Mouse (Mus musculus) heart, postnatal 0 days (tissue): Measurements from ENCODE around the gene Dph3. TPM values are rescaled to one million over a fixed set of nuclear protein-coding genes. Genes with fewer than 3 reads are reported as not detected.
"Not testable (repeated sequence)": the region's sequence is repeated elsewhere in the genome, so short reads cannot be mapped to it uniquely, and the experiment has no call there.

Experiments used
- ATAC-seq: fragments of 200-750 bp; cut with Nextera tagmentation; 2 replicates; pipeline ENCODE4 v1.8.0; 2017; ENCODE audit warnings: low read depth, moderate number of reproducible peaks, moderate library complexity; ENCODE audit not compliant: insufficient read depth
- DNase-seq: peaks from one replicate; pipeline ENCODE4 v3.0.0-alpha.2; 2016; ENCODE audit warnings: low spot score
- H3K27ac ChIP-seq: fragments of 300-500 bp; sonication (generic); 2 replicates; pipeline ENCODE4 v1.5.1; 2014; ENCODE audit warnings: low read depth, mild to moderate bottlenecking
- H3K27me3 ChIP-seq: fragments of 300-500 bp; sonication (generic); 2 replicates; pipeline ENCODE4 v1.6.1; 2014; ENCODE audit warnings: low read length, mixed read lengths; ENCODE audit not compliant: control insufficient read depth, insufficient read depth
- H3K36me3 ChIP-seq: fragments of 300-500 bp; sonication (generic); replicated peaks from 2 replicates; pipeline ENCODE4 v1.6.1; 2014; ENCODE audit warnings: low read length, mixed read lengths; ENCODE audit not compliant: control insufficient read depth, insufficient read depth
- H3K4me1 ChIP-seq: fragments of 300-500 bp; sonication (generic); 2 replicates; pipeline ENCODE4 v1.6.1; 2014; ENCODE audit warnings: antibody characterized with exemption; ENCODE audit not compliant: control insufficient read depth, insufficient read depth
- H3K4me2 ChIP-seq: fragments of 300-500 bp; sonication (generic); 2 replicates; pipeline ENCODE4 v1.6.1; 2014; ENCODE audit warnings: low read depth, mild to moderate bottlenecking, low read length, moderate library complexity
- H3K4me3 ChIP-seq: fragments of 300-500 bp; sonication (generic); 2 replicates; pipeline ENCODE4 v1.5.1; 2014; ENCODE audit warnings: low read depth, low read length
- H3K9ac ChIP-seq: fragments of 300-500 bp; sonication (generic); replicated peaks from 2 replicates; pipeline ENCODE4 v1.6.1; 2014; ENCODE audit warnings: low read depth, low read length, mixed read lengths
- H3K9me3 ChIP-seq: fragments of 300-500 bp; sonication (generic); replicated peaks from 2 replicates; pipeline ENCODE4 v1.6.1; 2016; ENCODE audit warnings: low read length; ENCODE audit not compliant: control insufficient read depth
- CTCF ChIP-seq: IDR thresholded peaks from 2 replicates; pipeline ENCODE4 v1.5.1; 2016; ENCODE audit warnings: antibody characterized with exemption, control low read depth, low read depth
- EP300 ChIP-seq: IDR thresholded peaks from 2 replicates; pipeline ENCODE4 v1.6.1; 2016; ENCODE audit warnings: antibody characterized with exemption, low read depth
- WGBS: fragments of 180-500 bp; shearing (Covaris S2); extraction: QIAGEN DNeasy Blood & Tissue Kit; methylation state at CpG from one replicate; pipeline ENCODE4 v1.1.7; 2014; 5-methylcytosine and 5-hydroxymethylcytosine counted together
- polyA plus RNA-seq: library from polyadenylated mRNA; unstranded; fragments of >200 nt; fragmentation: Nextera tagmentation; extraction: Ambion mirVana; gene quantifications from 2 replicates; pipeline ENCODE4 v1.2.1, GENCODE M21; 2015
- total RNA-seq: library from RNA; depleted of rRNA; stranded (reverse); fragments of >200 nt; gene quantifications from 2 replicates; pipeline ENCODE4 v1.2.3, GENCODE M21; 2014; ENCODE audit warnings: low replicate concordance

Gene Dph3
- total and polyA plus RNA-seq, 2 experiments from 2014 or later = 35.0 to 102 TPM

GRCm38 (mm10) chr14:32093018-32093417 lies 7.5 kb upstream of the Dph3 start:
- H3K27ac ChIP-seq = peak overlapping the region; percentile 60
- no peak overlapping the region for H3K9ac ChIP-seq
- peaks cover 7% of the 10 kb centered on the region; the same call in 1 of the 2 replicates for H3K4me1 ChIP-seq
- DNase-seq (no peak), ATAC-seq (no peak)
- WGBS = 42% methylated on average over 1 of the region's 1 CpGs
- peaks cover 51% of the 10 kb centered on the region for H3K36me3 ChIP-seq
- no peaks in the 10 kb centered on the region for H3K27me3 ChIP-seq
- peak overlapping the region; percentile 8; the same call in 1 of the 2 replicates for H3K4me2 ChIP-seq
- no peaks in the 10 kb centered on the region for H3K9me3 ChIP-seq
- no peak overlapping the region for H3K4me3 ChIP-seq
- no peak for TF ChIP-seq CTCF
- TF ChIP-seq EP300 = no peak

GRCm38 (mm10) chr14:32091704-32092103 lies 6.2 kb upstream of the Dph3 start:
- Histone ChIP-seq H3K9ac (no peak overlapping the region), H3K4me2 (no peak overlapping the region), H3K27ac (no peak overlapping the region), H3K4me1 (peaks cover 14% of the 10 kb centered on the region), H3K27me3 (no peaks in the 10 kb centered on the region), H3K4me3 (no peak overlapping the region), H3K9me3 (no peaks in the 10 kb centered on the region), H3K36me3 (peaks cover 38% of the 10 kb centered on the region)
- no peak for TF ChIP-seq EP300
- no peak for TF ChIP-seq CTCF
- no peak for DNase-seq
- 84% methylated on average over 4 of the region's 4 CpGs for WGBS
- ATAC-seq = no peak

GRCm38 (mm10) chr14:32091124-32091523 lies 5.6 kb upstream of the Dph3 start:
- 73% methylated on average over 4 of the region's 4 CpGs for WGBS
- no peak overlapping the region for H3K4me3 ChIP-seq
- peaks cover 34% of the 10 kb centered on the region for H3K36me3 ChIP-seq
- ATAC-seq = no peak
- no peak overlapping the region for H3K4me2 ChIP-seq
- H3K27me3 ChIP-seq = no peaks in the 10 kb centered on the region
- no peak for DNase-seq
- TF ChIP-seq CTCF (no peak), EP300 (no peak)
- no peak overlapping the region for H3K9ac ChIP-seq
- H3K27ac ChIP-seq = 0 out of 2 replicates have a peak overlapping the region, but pooled peaks have one; percentile 11
- H3K9me3 ChIP-seq = no peaks in the 10 kb centered on the region
- peaks cover 15% of the 10 kb centered on the region for H3K4me1 ChIP-seq

- 87% methylated on average over 7 of the region's 7 CpGs for WGBS
Measured at GRCm38 (mm10) chr14:32087584-32088248, 2.2 kb upstream of the Dph3 start.

GRCm38 (mm10) chr14:32086226-32086625 lies 697 bp upstream of the Dph3 start:
- 7% methylated on average over 8 of the region's 8 CpGs for WGBS

More at GRCm38 (mm10) chr14:32087584-32088248, 2.2 kb upstream of the Dph3 start:
- H3K27me3 ChIP-seq, H3K4me3 ChIP-seq, H3K9me3 ChIP-seq, ATAC-seq, DNase-seq, H3K9ac ChIP-seq, H3K27ac ChIP-seq, H3K4me2 ChIP-seq: not testable (repeated sequence)
- Histone ChIP-seq H3K4me1 (peaks cover 11% of the 10 kb centered on the region), H3K36me3 (peaks cover 13% of the 10 kb centered on the region)

More at GRCm38 (mm10) chr14:32086226-32086625, 697 bp upstream of the Dph3 start:
- Histone ChIP-seq H3K4me3 (peak overlapping the region; percentile 71), H3K9ac (peak overlapping the region; percentile 69), H3K27ac (peak overlapping the region; percentile 92), H3K9me3 (no peaks in the 10 kb centered on the region), H3K27me3 (no peaks in the 10 kb centered on the region), H3K36me3 (peaks cover 19% of the 10 kb centered on the region), H3K4me1 (peaks cover 11% of the 10 kb centered on the region), H3K4me2 (peak overlapping the region; percentile 68)
- TF ChIP-seq EP300 = no peak
- TF ChIP-seq CTCF = no peak
- DNase-seq (peak; percentile 44), ATAC-seq (no peak)
